Mouse (Mus musculus): ENCODE measurements around the gene Tmem121b.

DNA sequence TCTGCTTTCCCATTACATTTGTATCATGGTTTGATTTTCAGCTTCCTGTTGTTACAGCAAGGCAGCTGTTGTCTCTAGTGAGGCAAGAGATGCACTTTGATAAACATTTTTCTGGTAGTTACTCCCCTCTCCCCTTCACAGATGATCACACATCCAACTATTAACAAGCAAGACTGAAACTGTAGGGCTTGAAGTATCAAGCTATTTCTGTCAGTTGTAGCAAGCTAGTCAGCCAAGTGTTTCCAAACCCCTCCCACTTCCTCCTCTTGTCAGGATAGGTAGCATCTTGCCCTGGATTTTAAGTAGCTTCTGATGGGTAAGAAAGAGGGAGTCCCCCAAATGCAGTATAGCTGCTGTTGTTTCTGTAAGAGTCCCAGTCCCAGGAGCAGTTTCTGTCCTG lies 23.8 kb downstream of the Tmem121b start:
- TF ChIP-seq POLR2A (IDR thresholded peaks at IDR 0.05; ENCODE audit: low read depth, low read length) (no peak), CTCF (IDR thresholded peaks at IDR 0.05; ENCODE audit: extremely low read depth, insufficient read depth, insufficient read length, insufficient replicate concordance) (no peak)
